Mouse (Mus musculus) brain, embryonic 14.5 days (tissue): ENCODE measurements around the gene Ube2z.

Experiments used
- CTCF ChIP-seq: fragments of 200-500 bp; IDR thresholded peaks from 2 replicates; pipeline ENCODE4 v1.5.1; 2012; ENCODE audit warnings: inconsistent platforms, mild to moderate bottlenecking, moderate library complexity, borderline replicate concordance; ENCODE audit not compliant: insufficient read depth, insufficient read length; ENCODE audit errors: extremely low read depth
- POLR2A ChIP-seq: fragments of 200-500 bp; IDR thresholded peaks from 2 replicates; pipeline ENCODE4 v1.6.1; 2012; ENCODE audit warnings: mild to moderate bottlenecking, inconsistent platforms, borderline replicate concordance; ENCODE audit not compliant: poor library complexity, insufficient read depth, insufficient read length, severe bottlenecking; ENCODE audit errors: extremely low read depth

GRCm38 (mm10) chr11:96015421-96015820 is 49.8 kb downstream of the Ube2z start:
- TF ChIP-seq CTCF (no peak), POLR2A (no peak)
